Mouse (Mus musculus) embryonic facial prominence, embryonic 15.5 days (tissue): Measurements from ENCODE around the gene Kif3b. TPM values are rescaled to one million over a fixed set of nuclear protein-coding genes. Genes with fewer than 3 reads are reported as not detected.

Source experiments
- polyA plus RNA-seq: library from polyadenylated mRNA; unstranded; fragments of >200 nt; fragmentation: Nextera tagmentation; extraction: Ambion mirVana; gene quantifications from 2 replicates; pipeline ENCODE4 v1.2.1, GENCODE M21; 2015

Kif3b gene
- polyA plus RNA-seq, 1 experiment from 2014 or later = 9.0 TPM

Other genes with a start within 250 kb of the Kif3b start
- gene Ccm2l, start 225.5 kb upstream of the Kif3b start, polyA plus RNA-seq = 2.4 and 3.0 TPM in 2 replicates
- 10.2 and 11.8 TPM in 2 replicates for gene Hck, start 182.9 kb upstream of the Kif3b start, polyA plus RNA-seq
- 83.9 and 99.6 TPM in 2 replicates for gene Tm9sf4, start 130.1 kb upstream of the Kif3b start, polyA plus RNA-seq
- 16.0 and 16.5 TPM in 2 replicates for gene Tspyl3, start 66.0 kb upstream of the Kif3b start, polyA plus RNA-seq
- 16.0 and 18.8 TPM in 2 replicates for gene Plagl2, start 50.0 kb upstream of the Kif3b start, polyA plus RNA-seq
- gene Pofut1, start 49.9 kb upstream of the Kif3b start, polyA plus RNA-seq = 8.0 and 8.1 TPM in 2 replicates
- gene Asxl1, start 54.4 kb downstream of the Kif3b start, polyA plus RNA-seq = 12.3 and 13.4 TPM in 2 replicates
- gene 4930404H24Rik, start 201.4 kb downstream of the Kif3b start, polyA plus RNA-seq = not detected in 2 replicates
- 9.4 and 10.3 TPM in 2 replicates for gene Nol4l, start 238.6 kb downstream of the Kif3b start, polyA plus RNA-seq